Mouse (Mus musculus): ENCODE data around the gene Map3k14. TPM values are rescaled to one million over a fixed set of nuclear protein-coding genes. Genes with fewer than 3 reads are reported as not detected.

Map3k14 gene
- 4.5 and 4.7 TPM in 2 replicates for polyA plus RNA-seq (2012; rRNA removed)

GRCm38 (mm10) chr11:103267346-103268219 lies at the start of gene Map3k14:
TSS of gene Map3k14 (minus strand) at chr11:103267472.

GRCm38 (mm10) chr11:103217790-103218516 lies 49.3 kb downstream of the Map3k14 start, which contains the start of gene Spata32:
TSS of gene Spata32 (minus strand) at chr11:103218432.

GRCm38 (mm10) chr11:103208458-103208857 lies 58.8 kb downstream of the Map3k14 start, which contains the start of gene 1700023F06Rik:
TSS of gene 1700023F06Rik (minus strand) at chr11:103208558.

GRCm38 (mm10) chr11:103170494-103171285 lies 96.6 kb downstream of the Map3k14 start, which contains the start of gene Fmnl1:
TSS of gene Fmnl1 (plus strand) at chr11:103171107.

Other genes with a start within 250 kb of the Map3k14 start
- 38.0 and 39.4 TPM in 2 replicates for gene Nmt1, start 239.3 kb downstream of the Map3k14 start, polyA plus RNA-seq (2012; rRNA removed)
- gene Dcakd, start 239.1 kb downstream of the Map3k14 start, polyA plus RNA-seq (2012; rRNA removed), result 130 and 153 TPM in 2 replicates
- gene Plcd3, start 165.8 kb downstream of the Map3k14 start, polyA plus RNA-seq (2012; rRNA removed), result 5.3 and 6.0 TPM in 2 replicates
- gene Acbd4, start 165.8 kb downstream of the Map3k14 start, polyA plus RNA-seq (2012; rRNA removed), result 7.9 and 11.1 TPM in 2 replicates
- gene Hexim1, start 151.2 kb downstream of the Map3k14 start, polyA plus RNA-seq (2012; rRNA removed), result 18.3 and 18.6 TPM in 2 replicates
- 23.2 and 23.5 TPM in 2 replicates for gene Hexim2, start 135.0 kb downstream of the Map3k14 start, polyA plus RNA-seq (2012; rRNA removed)
- 29.8 and 30.8 TPM in 2 replicates for gene Fmnl1, start 96.4 kb downstream of the Map3k14 start, polyA plus RNA-seq (2012; rRNA removed)
- 2.4 and 2.9 TPM in 2 replicates for gene 1700023F06Rik, start 58.9 kb downstream of the Map3k14 start, polyA plus RNA-seq (2012; rRNA removed)
- 1.2 and 1.3 TPM in 2 replicates for gene Spata32, start 49.0 kb downstream of the Map3k14 start, polyA plus RNA-seq (2012; rRNA removed)
- gene Arhgap27, start 96.2 kb upstream of the Map3k14 start, polyA plus RNA-seq (2012; rRNA removed), result 5.2 and 5.4 TPM in 2 replicates
- 12.4 and 13.1 TPM in 2 replicates for gene Plekhm1, start 145.2 kb upstream of the Map3k14 start, polyA plus RNA-seq (2012; rRNA removed)
- gene Lrrc37a, start 237.1 kb upstream of the Map3k14 start, polyA plus RNA-seq (2012; rRNA removed), result under 0.01 TPM in 1 of 2 replicates, not detected in the other